Mouse (Mus musculus): ENCODE data around the gene Pgbd5. TPM values are rescaled to one million over a fixed set of nuclear protein-coding genes. Genes with fewer than 3 reads are reported as not detected.

Pgbd5 gene
- total and polyA plus RNA-seq, 3 experiments: 0.89 to 3.9 (median 3.1) TPM

DNA sequence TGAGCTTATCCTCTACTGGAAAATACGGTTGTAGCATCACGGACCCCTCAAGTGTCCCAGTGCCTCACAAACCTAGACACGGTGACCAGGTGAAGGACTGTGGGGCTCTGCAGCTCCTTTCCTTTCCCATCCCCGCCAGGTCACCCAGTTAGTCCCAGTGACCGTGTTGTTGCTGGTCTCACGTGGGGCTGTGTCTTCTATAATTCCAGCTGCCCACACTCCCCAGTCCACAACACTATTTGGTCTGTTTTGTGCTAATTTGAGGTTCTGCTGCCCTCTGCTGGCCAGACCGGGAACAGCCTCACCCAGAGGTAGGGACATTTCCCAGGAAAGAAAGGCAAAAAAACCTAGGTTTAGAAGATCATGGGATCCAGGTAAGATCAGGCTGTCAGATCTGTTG lies 89.8 kb downstream of the Pgbd5 start (continued):
- no peak for TF ChIP-seq MYC (IDR thresholded peaks at IDR 0.05; ENCODE audit: low read depth, low read length)
- TF ChIP-seq CHD1 (IDR thresholded peaks at IDR 0.05; ENCODE audit: low read depth, low read length): no peak

DNA sequence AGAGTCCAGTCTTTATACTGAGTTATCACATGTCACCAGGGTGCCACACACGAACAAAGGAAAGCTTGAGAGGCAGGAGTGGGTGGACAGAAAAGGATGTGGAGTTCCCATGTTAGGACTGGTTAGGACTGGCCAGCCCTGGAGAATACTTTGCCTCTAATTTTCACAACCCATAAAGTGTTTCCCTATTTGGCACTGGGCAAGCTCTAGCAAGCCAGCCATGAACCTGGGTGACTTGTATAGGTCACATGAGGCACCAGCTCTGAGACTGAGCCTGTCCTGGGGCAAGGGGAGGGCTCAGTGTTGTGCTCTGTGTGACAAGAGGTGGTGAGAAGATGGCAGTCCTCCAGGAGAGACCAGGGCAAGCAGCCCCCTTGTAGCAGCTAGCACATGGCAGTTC lies 91.4 kb downstream of the Pgbd5 start:
- Histone ChIP-seq H3K27ac (ENCODE audit: insufficient read depth, low read depth) (no peak overlapping the region), H3K9ac (ENCODE audit: insufficient read depth, low read depth) (no peak overlapping the region), H3K79me2 (replicated peaks; ENCODE audit: control insufficient read depth, extremely low read depth, insufficient read depth, poor library complexity, severe bottlenecking) (no peaks in the 10 kb centered on the region), H3K4me3 (replicated peaks in 1 of 3; ENCODE audit: low read depth in 2 of 3, low read length in 2 of 3, poor library complexity in 1 of 3) (no peak overlapping the region), H3K9me3 (replicated peaks; ENCODE audit: low read length) (no peaks in the 10 kb centered on the region), H3K4me2 (ENCODE audit: insufficient read depth, low read depth, poor library complexity, severe bottlenecking) (no peak overlapping the region), H3K27me3 (replicated peaks) (no peaks in the 10 kb centered on the region), H3K4me1 (ENCODE audit: control insufficient read depth in 1 of 2, insufficient read depth in 2 of 2) (peaks cover 35 to 71% of the 10 kb centered on the region in 2 experiments), H3K36me3 (replicated peaks in 1 of 2; ENCODE audit: control insufficient read depth in 1 of 2, insufficient read depth in 1 of 2, low read length in 1 of 2) (peaks cover 14 to 23% of the 10 kb centered on the region in 2 experiments)
- DNase-seq (ENCODE audit: extremely low read depth): no peak
- no peak for TF ChIP-seq CHD2 (IDR thresholded peaks at IDR 0.05; ENCODE audit: low read length)
- no peak for TF ChIP-seq USF2 (conservative IDR thresholded peaks at IDR 0.05; ENCODE audit: low read depth, low read length)
- peak; percentile 22 for TF ChIP-seq USF1 (IDR thresholded peaks at IDR 0.05; ENCODE audit: low read depth, low read length)
- TF ChIP-seq KAT2A (IDR thresholded peaks at IDR 0.05; ENCODE audit: insufficient replicate concordance, low read length): no peak
- 0 out of 2 replicates have a peak, but pooled peaks have one; percentile 11 for TF ChIP-seq BHLHE40 (IDR thresholded peaks at IDR 0.05; ENCODE audit: low read depth, low read length)
- TF ChIP-seq IRF4 (IDR thresholded peaks at IDR 0.05; ENCODE audit: low read depth, low read length): 0 out of 2 replicates have a peak, but pooled peaks have one; percentile 14
- TF ChIP-seq ZMIZ1 (IDR thresholded peaks at IDR 0.05; ENCODE audit: low read depth, low read length): no peak
- no peak for TF ChIP-seq CHD1 (IDR thresholded peaks at IDR 0.05; ENCODE audit: low read depth, low read length)
- peak; percentile 59; the same call in 1 of the 2 replicates for TF ChIP-seq MEF2A (IDR thresholded peaks at IDR 0.05; ENCODE audit: borderline replicate concordance, low read depth, low read length)
- in situ Hi-C loops (cut with MboI; ENCODE audit: low pct_ligation_motif_present, low pct_unique_long_range_greater_than_20kb, low sequenced_read_pairs): loop anchor here (5.0 kb wide), 1 partner anchor 296 kb away; no protein-coding TSS in a partner anchor
- dilution Hi-C loops (cut with MboI; ENCODE audit: extremely low pct_ligation_motif_present, extremely low pct_unique_long_range_greater_than_20kb, low sequenced_read_pairs): no loop called here

GRCm38 (mm10) chr8:124346852-124347523 lies 92.5 kb downstream of the Pgbd5 start:
- DNase-seq (ENCODE audit: extremely low read depth): peak; percentile 60
- Histone ChIP-seq H3K4me2 (ENCODE audit: insufficient read depth, low read depth, poor library complexity, severe bottlenecking) (no peak overlapping the region), H3K36me3 (replicated peaks in 1 of 2; ENCODE audit: control insufficient read depth in 1 of 2, insufficient read depth in 1 of 2, low read length in 1 of 2) (peaks cover 23 to 34% of the 10 kb centered on the region in 2 experiments)

More at GRCm38 (mm10) chr8:124346852-124347523, 92.5 kb downstream of the Pgbd5 start:
- dilution Hi-C loops (cut with MboI; ENCODE audit: extremely low pct_ligation_motif_present, extremely low pct_unique_long_range_greater_than_20kb, low sequenced_read_pairs) (no loop called here), in situ Hi-C loops (cut with MboI; ENCODE audit: low pct_ligation_motif_present, low pct_unique_long_range_greater_than_20kb, low sequenced_read_pairs) (loop anchor here (5.0 kb wide), 1 partner anchor 295 kb away; no protein-coding TSS in a partner anchor)
- Histone ChIP-seq H3K27me3 (replicated peaks) (no peaks in the 10 kb centered on the region), H3K4me1 (ENCODE audit: control insufficient read depth in 1 of 2, insufficient read depth in 2 of 2) (peaks cover 36 to 76% of the 10 kb centered on the region in 2 experiments), H3K79me2 (replicated peaks; ENCODE audit: control insufficient read depth, extremely low read depth, insufficient read depth, poor library complexity, severe bottlenecking) (no peaks in the 10 kb centered on the region), H3K9me3 (replicated peaks; ENCODE audit: low read length) (no peaks in the 10 kb centered on the region), H3K4me3 (replicated peaks in 1 of 3; ENCODE audit: low read depth in 2 of 3, low read length in 2 of 3, poor library complexity in 1 of 3) (no peak overlapping the region), H3K27ac (ENCODE audit: insufficient read depth, low read depth) (no peak overlapping the region), H3K9ac (ENCODE audit: insufficient read depth, low read depth) (no peak overlapping the region)
- TF ChIP-seq RAD21 (IDR thresholded peaks at IDR 0.05; ENCODE audit: low read depth, low read length): peak; percentile 73
- 0 out of 2 replicates have a peak, but pooled peaks have one; percentile 25 for TF ChIP-seq MYC (IDR thresholded peaks at IDR 0.05; ENCODE audit: low read depth, low read length)
- peak; percentile 47; the same call in 1 of the 2 replicates for TF ChIP-seq MAX (IDR thresholded peaks at IDR 0.05; ENCODE audit: low read length)
- TF ChIP-seq ZC3H11A (IDR thresholded peaks at IDR 0.05; ENCODE audit: low read depth, low read length): peak; percentile 61
- TF ChIP-seq EP300 (IDR thresholded peaks at IDR 0.05; ENCODE audit: low read length): no peak
- peak; percentile 41; the same call in 1 of the 2 replicates for TF ChIP-seq IRF4 (IDR thresholded peaks at IDR 0.05; ENCODE audit: low read depth, low read length)
- TF ChIP-seq CTCF (conservative IDR thresholded peaks at IDR 0.05 in 1 of 2, IDR thresholded peaks at IDR 0.05 in 1 of 2; ENCODE audit: low read depth in 2 of 2, low read length in 2 of 2): peak; percentile 89
- TF ChIP-seq MAFK (IDR thresholded peaks at IDR 0.05; ENCODE audit: insufficient replicate concordance, low read length): no peak
- TF ChIP-seq SMC3 (IDR thresholded peaks at IDR 0.05; ENCODE audit: low read depth, low read length): peak; percentile 95

All from CH12.LX (cell line).